Mouse (Mus musculus) embryonic facial prominence, embryonic 12.5 days (tissue): ENCODE results near the gene Me3. TPM values are rescaled to one million over a fixed set of nuclear protein-coding genes. Genes with fewer than 3 reads are reported as not detected.

Experiments used
- ATAC-seq: fragments of 200-750 bp; cut with Nextera tagmentation; 2 replicates; pipeline ENCODE4 v1.8.0; 2017; ENCODE audit not compliant: insufficient number of reproducible peaks, insufficient read depth, low FRiP score, low TSS enrichment
- H3K27ac ChIP-seq: fragments of 300-500 bp; sonication (generic); 2 replicates; pipeline ENCODE4 v1.5.1; 2016; ENCODE audit warnings: mild to moderate bottlenecking
- H3K27me3 ChIP-seq: fragments of 300-500 bp; sonication (generic); 2 replicates; pipeline ENCODE4 v1.6.1; 2016; ENCODE audit warnings: mild to moderate bottlenecking, moderate library complexity
- H3K36me3 ChIP-seq: fragments of 300-500 bp; sonication (generic); 2 replicates; pipeline ENCODE4 v1.6.1; 2016; ENCODE audit warnings: mild to moderate bottlenecking
- H3K4me1 ChIP-seq: fragments of 300-500 bp; sonication (generic); 2 replicates; pipeline ENCODE4 v1.6.1; 2016
- H3K4me2 ChIP-seq: fragments of 300-500 bp; sonication (generic); replicated peaks from 2 replicates; pipeline ENCODE4 v1.6.1; 2016; ENCODE audit warnings: mild to moderate bottlenecking, moderate library complexity
- H3K4me3 ChIP-seq: fragments of 300-500 bp; sonication (generic); 2 replicates; pipeline ENCODE4 v1.5.1; 2016; ENCODE audit warnings: mild to moderate bottlenecking
- H3K9ac ChIP-seq: fragments of 300-500 bp; sonication (generic); 2 replicates; pipeline ENCODE4 v1.6.1; 2016; ENCODE audit warnings: mild to moderate bottlenecking, moderate library complexity
- H3K9me3 ChIP-seq: fragments of 300-500 bp; sonication (generic); 2 replicates; pipeline ENCODE4 v1.6.1; 2016; ENCODE audit warnings: mild to moderate bottlenecking, moderate library complexity
- whole genome bisulfite sequencing: fragments of 180-500 bp; shearing (Covaris S2); methylation state at CpG from one replicate; pipeline ENCODE4 v1.1.7; 2016; 5-methylcytosine and 5-hydroxymethylcytosine counted together
- polyA plus RNA-seq: library from polyadenylated mRNA; unstranded; fragments of >200 nt; fragmentation: Nextera tagmentation; extraction: Ambion mirVana; gene quantifications from 2 replicates; pipeline ENCODE4 v1.2.1, GENCODE M21; 2016

Gene Me3
- polyA plus RNA-seq, 1 experiment from 2014 or later = 1.7 TPM

DNA sequence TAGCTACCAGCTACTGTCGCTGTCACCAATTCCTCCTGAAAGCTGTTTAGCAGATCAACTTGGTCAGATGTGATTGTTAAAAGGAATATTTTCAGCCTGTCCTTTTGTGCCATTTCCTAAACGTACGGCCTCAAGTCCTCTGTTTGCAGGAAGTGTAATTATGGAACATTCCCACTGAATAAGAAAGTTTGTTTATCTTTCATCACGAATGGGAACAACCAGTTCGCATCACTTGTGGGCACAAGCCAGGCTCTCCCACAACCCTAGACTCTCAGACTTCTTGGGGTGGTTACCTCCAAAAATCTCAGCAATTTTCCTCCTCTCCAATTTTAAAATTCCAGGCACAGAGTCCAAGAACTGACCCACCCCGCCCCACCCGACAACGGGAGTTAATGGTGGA is 207.5 kb downstream of the Me3 start:
- Histone ChIP-seq H3K4me2 (no peak overlapping the region), H3K9me3 (no peaks in the 10 kb centered on the region), H3K27ac (no peak overlapping the region), H3K27me3 (no peaks in the 10 kb centered on the region), H3K4me3 (no peak overlapping the region), H3K9ac (no peak overlapping the region), H3K36me3 (no peaks in the 10 kb centered on the region), H3K4me1 (no peaks in the 10 kb centered on the region)
- ATAC-seq = no peak
- WGBS = 69% methylated on average over 8 of the region's 8 CpGs

GRCm38 (mm10) chr7:89841670-89842403 is 209.6 kb downstream of the Me3 start:
- H3K9me3 ChIP-seq = no peaks in the 10 kb centered on the region
- no peak for ATAC-seq
- no peaks in the 10 kb centered on the region for H3K27me3 ChIP-seq
- H3K36me3 ChIP-seq = no peaks in the 10 kb centered on the region
- no peak overlapping the region for H3K9ac ChIP-seq
- no peak overlapping the region for H3K4me2 ChIP-seq
- no peak overlapping the region for H3K27ac ChIP-seq
- no peak overlapping the region for H3K4me3 ChIP-seq
- no peaks in the 10 kb centered on the region for H3K4me1 ChIP-seq
- 31% methylated on average over 15 of the region's 15 CpGs for WGBS

- H3K27me3 ChIP-seq = no peaks in the 10 kb centered on the region
- H3K4me1 ChIP-seq = no peaks in the 10 kb centered on the region
- H3K36me3 ChIP-seq = no peaks in the 10 kb centered on the region
- H3K9ac ChIP-seq = no peak overlapping the region
- WGBS = 91% methylated on average over 5 of the region's 5 CpGs
- no peak for ATAC-seq
- no peak overlapping the region for H3K4me2 ChIP-seq
- no peak overlapping the region for H3K4me3 ChIP-seq
- no peak overlapping the region for H3K27ac ChIP-seq
- no peaks in the 10 kb centered on the region for H3K9me3 ChIP-seq
Measured at GRCm38 (mm10) chr7:89842404-89842715, 210.2 kb downstream of the Me3 start.

DNA sequence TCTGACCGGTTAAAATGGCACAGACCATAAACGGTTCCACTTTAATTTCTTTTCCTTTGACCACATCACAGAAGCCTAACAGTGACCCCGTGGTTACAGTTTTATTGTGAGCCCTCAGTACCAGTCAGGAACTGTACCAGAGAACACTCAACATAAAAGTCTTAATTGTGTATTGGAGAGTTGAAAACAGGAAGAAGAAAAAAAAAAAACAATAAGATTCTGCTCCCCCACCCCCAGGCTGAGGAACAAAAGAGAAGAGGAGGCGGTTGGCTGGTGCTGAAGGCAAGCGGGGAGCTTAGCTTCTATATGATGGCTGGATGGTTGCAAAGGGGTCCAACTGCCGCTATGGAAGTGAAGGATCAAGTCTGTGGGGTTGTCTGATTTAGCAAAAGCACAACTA is 210.9 kb downstream of the Me3 start:
- no peak overlapping the region for H3K4me3 ChIP-seq
- no peaks in the 10 kb centered on the region for H3K36me3 ChIP-seq
- H3K27ac ChIP-seq = no peak overlapping the region
- H3K4me1 ChIP-seq = no peaks in the 10 kb centered on the region
- no peak overlapping the region for H3K4me2 ChIP-seq
- no peak for ATAC-seq
- no peaks in the 10 kb centered on the region for H3K27me3 ChIP-seq
- WGBS = 57% methylated on average over 6 of the region's 6 CpGs
- no peak overlapping the region for H3K9ac ChIP-seq
- no peaks in the 10 kb centered on the region for H3K9me3 ChIP-seq

DNA sequence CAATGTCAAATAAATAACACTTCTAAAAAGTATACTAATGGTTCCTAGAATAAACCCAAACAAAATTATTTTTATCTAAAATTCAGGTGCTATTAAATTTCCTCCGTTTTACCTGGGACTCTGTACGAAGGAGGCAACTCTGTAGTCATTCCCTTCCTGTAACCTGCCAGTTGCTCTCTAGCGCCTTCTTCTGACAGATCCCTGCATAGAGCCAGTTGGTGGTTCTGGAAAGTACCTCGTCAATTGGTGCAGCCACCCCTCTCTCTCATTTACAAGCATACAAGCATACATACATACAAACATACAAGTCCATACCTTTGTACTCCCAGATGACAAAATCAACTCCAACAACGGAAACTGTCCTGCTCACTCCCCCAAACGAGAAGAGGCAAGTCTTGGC is 211.3 kb downstream of the Me3 start:
- WGBS = 32% methylated on average over 6 of the region's 6 CpGs
- Histone ChIP-seq H3K4me3 (no peak overlapping the region), H3K4me2 (no peak overlapping the region)

GRCm38 (mm10) chr7:89845669-89846068 is 213.5 kb downstream of the Me3 start:
- Histone ChIP-seq H3K9ac (no peak overlapping the region), H3K4me1 (no peaks in the 10 kb centered on the region), H3K36me3 (no peaks in the 10 kb centered on the region), H3K27ac (no peak overlapping the region), H3K27me3 (no peaks in the 10 kb centered on the region), H3K4me2 (no peak overlapping the region), H3K9me3 (no peaks in the 10 kb centered on the region), H3K4me3 (no peak overlapping the region)
- 73% methylated on average over 4 of the region's 4 CpGs for WGBS
- no peak for ATAC-seq

More for the DNA sequence above, 211.3 kb downstream of the Me3 start:
- H3K4me1 ChIP-seq = no peaks in the 10 kb centered on the region
- no peaks in the 10 kb centered on the region for H3K36me3 ChIP-seq
- H3K9ac ChIP-seq = no peak overlapping the region
- H3K27me3 ChIP-seq = no peaks in the 10 kb centered on the region
- no peak for ATAC-seq
- H3K27ac ChIP-seq = no peak overlapping the region
- no peaks in the 10 kb centered on the region for H3K9me3 ChIP-seq

DNA sequence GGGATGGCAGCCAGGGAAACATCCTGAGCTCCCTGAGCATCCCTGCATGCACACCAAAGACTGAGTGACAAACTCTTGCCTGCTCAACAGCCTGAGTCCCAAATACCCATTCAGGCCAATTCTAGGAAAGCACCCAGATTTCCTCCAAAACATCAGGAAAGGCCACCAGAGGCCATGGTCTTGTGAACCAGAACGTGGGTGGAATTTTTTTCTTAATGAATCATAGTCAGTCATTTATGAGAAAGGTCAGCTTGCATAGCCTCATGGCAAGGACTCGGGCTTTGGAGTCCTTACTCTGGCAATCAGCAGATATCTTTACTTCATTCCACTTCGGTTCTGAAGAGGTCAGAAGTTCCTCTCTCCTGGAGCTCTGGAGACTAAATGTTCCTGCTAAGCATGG is 218.3 kb downstream of the Me3 start:
- ATAC-seq = no peak
- no peaks in the 10 kb centered on the region for H3K27me3 ChIP-seq
- WGBS = 76% methylated on average over 3 of the region's 3 CpGs
- H3K36me3 ChIP-seq = no peaks in the 10 kb centered on the region
- no peaks in the 10 kb centered on the region for H3K4me1 ChIP-seq
- H3K4me3 ChIP-seq = no peak overlapping the region
- H3K9me3 ChIP-seq = no peaks in the 10 kb centered on the region
- no peak overlapping the region for H3K9ac ChIP-seq
- no peak overlapping the region for H3K27ac ChIP-seq
- H3K4me2 ChIP-seq = no peak overlapping the region

GRCm38 (mm10) chr7:89852158-89853095 is 220.2 kb downstream of the Me3 start:
- Histone ChIP-seq H3K27me3 (no peaks in the 10 kb centered on the region), H3K36me3 (no peaks in the 10 kb centered on the region), H3K4me3 (no peak overlapping the region), H3K9ac (no peak overlapping the region), H3K9me3 (no peaks in the 10 kb centered on the region), H3K4me1 (peaks cover 12% of the 10 kb centered on the region; the same call in 1 of the 2 replicates), H3K27ac (no peak overlapping the region), H3K4me2 (no peak overlapping the region)
- ATAC-seq = no peak
- 80% methylated on average over 10 of the region's 10 CpGs for WGBS

DNA sequence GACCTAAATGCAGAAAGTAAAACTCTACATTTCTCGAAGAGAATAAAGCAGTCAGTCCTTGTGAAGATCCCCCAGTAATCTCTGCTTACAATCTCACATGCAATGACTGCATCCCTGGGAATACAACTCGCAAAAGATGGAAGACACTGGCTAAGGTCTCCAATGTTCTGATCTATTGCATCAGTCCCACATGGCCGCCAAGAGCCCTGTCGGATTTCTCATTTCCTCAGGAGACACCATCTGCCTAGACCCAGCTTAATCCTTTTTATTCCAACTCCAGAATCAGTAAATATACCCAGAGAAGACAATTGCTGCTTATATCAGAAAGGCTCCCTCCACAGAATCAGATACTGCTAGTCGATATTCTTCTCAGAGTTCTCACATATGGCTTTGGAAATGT is 220.9 kb downstream of the Me3 start:
- Histone ChIP-seq H3K9me3 (no peaks in the 10 kb centered on the region), H3K36me3 (no peaks in the 10 kb centered on the region), H3K4me2 (no peak overlapping the region), H3K4me3 (no peak overlapping the region), H3K4me1 (peaks cover 12% of the 10 kb centered on the region; the same call in 1 of the 2 replicates), H3K9ac (no peak overlapping the region), H3K27me3 (no peaks in the 10 kb centered on the region), H3K27ac (no peak overlapping the region)
- no peak for ATAC-seq
- WGBS = 81% methylated on average over 5 of the region's 5 CpGs

DNA sequence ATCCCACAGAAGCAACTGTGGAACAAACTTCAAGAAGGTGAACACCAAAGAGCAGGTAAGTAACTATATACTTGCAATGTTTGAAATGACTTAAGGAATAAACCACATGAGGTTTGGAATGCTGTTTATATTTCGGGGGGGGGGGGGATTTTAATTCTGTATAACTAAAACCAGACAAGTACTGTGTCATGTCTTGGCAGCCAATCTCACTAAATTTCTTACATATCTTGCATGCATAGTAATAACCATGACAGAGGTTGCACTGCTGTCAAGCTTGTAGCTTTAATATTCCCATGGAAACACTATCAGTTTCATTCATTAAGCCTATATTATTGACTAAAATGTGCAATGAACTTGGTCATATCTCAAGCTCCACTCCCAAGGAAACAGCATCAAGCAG is 223.0 kb downstream of the Me3 start:
- no peak overlapping the region for H3K27ac ChIP-seq
- H3K4me3 ChIP-seq = no peak overlapping the region
- no peaks in the 10 kb centered on the region for H3K9me3 ChIP-seq
- H3K27me3 ChIP-seq = no peaks in the 10 kb centered on the region
- H3K4me2 ChIP-seq = no peak overlapping the region
- 56% methylated on average over 1 of the region's 1 CpGs for WGBS
- no peak overlapping the region for H3K9ac ChIP-seq
- ATAC-seq = no peak
- H3K36me3 ChIP-seq = no peaks in the 10 kb centered on the region
- H3K4me1 ChIP-seq = peaks cover 12% of the 10 kb centered on the region; the same call in 1 of the 2 replicates

- H3K27me3 ChIP-seq = no peaks in the 10 kb centered on the region
- H3K4me1 ChIP-seq = peaks cover 12% of the 10 kb centered on the region; the same call in 1 of the 2 replicates
- 0 out of 2 replicates have a peak overlapping the region, but pooled peaks have one; percentile 41 for H3K27ac ChIP-seq
- peak overlapping the region; percentile 24 for H3K4me2 ChIP-seq
- WGBS = 54% methylated on average over 17 of the region's 17 CpGs
- H3K4me3 ChIP-seq = no peak overlapping the region
- H3K9me3 ChIP-seq = no peaks in the 10 kb centered on the region
- ATAC-seq = peak; percentile 79
- H3K9ac ChIP-seq = no peak overlapping the region
- no peaks in the 10 kb centered on the region for H3K36me3 ChIP-seq
Measured at GRCm38 (mm10) chr7:89856440-89857217, 224.4 kb downstream of the Me3 start.
